Mouse (Mus musculus) naive thymus-derived CD4-positive, alpha-beta T cell, adult 5 months (primary cell): Measurements from ENCODE around the gene Pak4. TPM values are rescaled to one million over a fixed set of nuclear protein-coding genes. Genes with fewer than 3 reads are reported as not detected.

Experiments used
- polyA plus RNA-seq: library from polyadenylated mRNA; unstranded; fragments of 100-300 nt; shearing (Covaris generic); gene quantifications from one replicate; pipeline ENCODE4 v1.2.1, GENCODE M21; 2017

The Pak4 gene
- 6.2 TPM for polyA plus RNA-seq

DNA sequence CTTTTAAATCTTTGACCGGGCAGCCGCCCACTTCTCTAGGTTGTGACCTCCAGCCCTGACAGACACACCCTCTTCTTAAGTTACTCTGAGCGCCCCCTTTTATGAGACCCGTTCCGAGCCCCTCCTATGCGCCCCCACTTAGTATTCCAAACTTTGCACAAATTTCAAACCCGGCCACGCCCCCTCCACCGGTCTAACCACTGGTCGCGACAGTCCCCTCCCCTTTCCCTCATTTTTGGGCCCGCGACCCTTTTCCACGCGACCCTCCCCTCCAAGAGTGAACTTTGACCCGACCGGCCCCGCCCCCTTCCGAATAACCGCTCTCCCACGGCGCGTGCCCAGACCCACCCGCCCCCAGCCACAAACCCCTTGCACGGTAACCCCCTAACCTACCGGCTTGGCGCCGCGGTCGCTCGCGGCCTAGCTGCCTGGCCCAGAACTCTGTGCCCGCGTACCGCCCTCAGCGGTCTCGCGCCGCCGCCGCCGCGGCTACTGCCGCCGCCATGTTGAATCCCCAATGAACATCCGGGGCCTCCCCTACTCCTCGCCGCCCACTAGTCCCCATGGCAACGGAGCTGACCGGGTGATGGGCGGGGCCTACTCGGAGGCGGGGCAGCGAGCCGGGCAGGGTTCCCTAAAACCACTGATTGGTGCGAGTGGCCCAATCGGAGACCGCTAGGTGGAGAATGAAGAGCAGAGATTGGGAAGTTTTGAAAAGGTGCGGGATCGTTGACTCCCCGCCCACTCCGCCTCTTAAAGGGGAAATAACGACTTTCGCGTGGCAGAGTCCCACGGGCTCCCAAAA is at the start of gene Pak4, which contains the start of gene Samd4b:
Gene Pak4, minus strand, starts transcription at position 544 of the 805 bp plus-strand sequence.
Gene Samd4b, minus strand, starts transcription at position 503 of the 805 bp plus-strand sequence.

DNA sequence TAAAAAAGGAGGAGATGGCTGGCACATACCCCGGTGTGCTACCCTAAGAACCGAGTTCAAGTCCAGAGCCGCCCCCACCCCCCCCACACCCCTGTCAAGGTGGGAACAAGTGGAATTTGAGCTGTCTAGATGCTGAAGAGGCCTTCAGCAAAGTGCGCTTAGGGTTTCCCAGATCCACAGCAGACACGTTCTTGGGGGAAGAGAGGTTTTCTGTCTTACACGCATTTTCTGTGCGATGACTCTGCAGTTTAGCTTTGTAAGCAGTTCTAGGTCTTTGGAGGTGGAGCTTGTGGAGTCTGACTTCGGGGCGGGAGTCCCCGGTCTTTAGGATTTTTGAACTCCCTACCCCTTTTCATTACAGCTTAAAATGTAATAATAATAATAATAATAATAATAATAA is 33.1 kb upstream of the Pak4 start, which contains the start of gene Acp7:
Gene Acp7, minus strand, starts transcription at position 260 of the 400 bp plus-strand sequence.

DNA sequence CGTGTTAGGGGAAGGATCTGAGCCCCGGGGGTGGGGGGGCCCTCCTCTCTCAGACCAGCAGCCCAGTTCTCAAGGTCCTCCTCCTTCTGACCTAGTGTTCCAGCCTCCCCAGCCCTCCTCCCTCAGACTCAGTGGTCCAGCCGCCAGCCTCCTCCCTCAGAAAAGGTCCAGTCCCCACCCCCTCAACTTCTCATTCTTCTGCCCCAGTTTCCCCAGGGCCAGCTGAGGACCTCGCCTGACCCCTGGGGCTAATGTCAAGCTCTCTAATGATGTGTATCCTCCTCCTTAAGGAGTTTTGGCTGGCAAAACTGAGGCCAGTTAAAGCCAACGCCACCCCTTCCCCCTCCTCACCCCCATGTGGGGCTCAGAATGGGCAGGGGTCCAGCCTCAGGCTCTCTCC is 50.8 kb downstream of the Pak4 start, which contains the start of gene Nccrp1:
Gene Nccrp1, minus strand, starts transcription at position 101 of the 400 bp plus-strand sequence.

DNA sequence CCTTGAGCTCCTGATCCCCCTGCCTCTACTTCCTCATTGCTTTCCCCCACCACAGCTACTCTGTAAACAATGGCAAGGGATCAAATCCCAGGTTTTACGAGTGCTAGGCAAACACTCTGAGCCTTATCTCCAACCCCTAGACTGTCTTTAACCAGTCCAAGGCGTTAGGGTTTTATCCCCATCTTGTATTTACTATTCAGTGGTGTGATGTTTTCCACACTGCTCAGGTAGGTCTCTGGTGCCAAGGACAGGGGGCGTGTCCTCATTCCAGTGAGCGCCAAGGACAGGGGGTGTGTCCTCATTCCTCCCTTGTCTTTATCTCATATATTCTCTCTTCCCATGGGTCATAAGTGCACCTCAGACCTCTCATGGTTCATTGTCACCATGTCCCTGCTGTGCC is 57.5 kb downstream of the Pak4 start, which contains the start of gene Sycn:
Gene Sycn, plus strand, starts transcription at position 360 of the 400 bp plus-strand sequence.

DNA sequence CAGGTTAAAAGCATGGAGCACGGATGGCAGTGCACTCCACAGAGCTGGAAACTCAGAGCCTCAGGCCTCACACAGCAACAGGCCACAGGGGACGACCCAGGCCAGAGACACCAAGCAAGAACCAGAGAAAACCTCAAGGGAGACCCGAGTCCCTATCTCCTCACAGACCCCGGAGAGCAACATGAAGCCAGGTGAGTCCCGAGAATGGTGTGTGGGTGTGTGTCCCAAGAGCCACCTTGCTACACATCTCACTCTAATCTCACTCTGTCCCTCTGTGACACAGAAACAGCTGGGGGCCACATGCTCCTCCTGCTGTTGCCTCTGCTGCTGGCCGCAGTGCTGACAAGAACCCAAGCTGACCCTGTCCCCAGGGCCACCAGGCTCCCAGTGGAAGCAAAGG is 75.4 kb downstream of the Pak4 start, which contains the start of gene Ifnl3:
Gene Ifnl3, plus strand, starts transcription at position 301 of the 400 bp plus-strand sequence.

DNA sequence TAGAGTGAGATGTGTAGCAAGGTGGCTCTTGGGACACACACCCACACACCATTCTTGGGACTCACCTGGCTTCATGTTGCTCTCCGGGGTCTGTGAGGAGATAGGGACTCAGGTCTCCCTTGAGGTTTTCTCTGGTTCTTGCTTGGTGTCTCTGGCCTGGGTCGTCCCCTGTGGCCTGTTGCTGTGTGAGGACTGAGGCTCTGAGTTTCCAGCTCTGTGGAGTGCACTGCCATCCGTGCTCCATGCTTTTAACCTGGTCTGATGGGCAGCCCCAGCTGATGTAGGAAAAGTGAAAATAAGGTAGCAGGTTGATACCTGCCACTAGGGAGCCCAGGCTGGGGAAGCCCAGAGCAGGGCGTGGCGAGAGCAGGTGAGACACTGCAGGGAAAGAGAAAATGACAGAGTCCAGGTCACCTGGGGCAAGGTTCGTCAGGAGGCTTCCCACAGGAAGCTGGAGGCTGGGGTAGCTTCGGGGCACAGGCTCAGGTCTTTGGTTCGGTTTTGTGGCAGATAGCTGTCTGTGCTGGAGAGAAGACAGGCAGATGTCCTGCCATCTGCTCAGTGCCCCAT is 87.5 kb downstream of the Pak4 start, which contains the start of gene Ifnl2:
Gene Ifnl2, minus strand, starts transcription at position 51 of the 570 bp plus-strand sequence.

Other genes with a start within 250 kb of the Pak4 start
- 983 TPM for gene Rps16, start 247.5 kb downstream of the Pak4 start, polyA plus RNA-seq
- gene Plekhg2, start 225.6 kb downstream of the Pak4 start, polyA plus RNA-seq, result 48.9 TPM
- gene Zfp36, start 217.9 kb downstream of the Pak4 start, polyA plus RNA-seq, result 189 TPM
- gene Med29, start 205.5 kb downstream of the Pak4 start, polyA plus RNA-seq, result 23.0 TPM
- gene Paf1, start 205.2 kb downstream of the Pak4 start, polyA plus RNA-seq, result 170 TPM
- 436 TPM for gene Gmfg, start 160.7 kb downstream of the Pak4 start, polyA plus RNA-seq
- gene Lrfn1, start 146.2 kb downstream of the Pak4 start, polyA plus RNA-seq, result 2.3 TPM
- gene Ifnl2, start 87.7 kb downstream of the Pak4 start, polyA plus RNA-seq, result not detected
- gene Ifnl3, start 75.3 kb downstream of the Pak4 start, polyA plus RNA-seq, result not detected
- not detected for gene Sycn, start 57.3 kb downstream of the Pak4 start, polyA plus RNA-seq
- not detected for gene Nccrp1, start 50.9 kb downstream of the Pak4 start, polyA plus RNA-seq
- 48.1 TPM for gene Samd4b, start within 50 bp of the Pak4 start, polyA plus RNA-seq
- not detected for gene Acp7, start 33.1 kb upstream of the Pak4 start, polyA plus RNA-seq
- gene Fbxo27, start 94.7 kb upstream of the Pak4 start, polyA plus RNA-seq, result 1.0 TPM
- 16.6 TPM for gene Fbxo17, start 118.6 kb upstream of the Pak4 start, polyA plus RNA-seq
- 48.4 TPM for gene Mrps12, start 143.6 kb upstream of the Pak4 start, polyA plus RNA-seq
- gene Sars2, start 143.8 kb upstream of the Pak4 start, polyA plus RNA-seq, result 21.3 TPM
- gene Ccer2, start 158.0 kb upstream of the Pak4 start, polyA plus RNA-seq, result not detected
- gene Sirt2, start 168.6 kb upstream of the Pak4 start, polyA plus RNA-seq, result 70.1 TPM
- 139 TPM for gene Nfkbib, start 169.3 kb upstream of the Pak4 start, polyA plus RNA-seq
- 155 TPM for gene Rinl, start 190.8 kb upstream of the Pak4 start, polyA plus RNA-seq
- 428 TPM for gene Hnrnpl, start 210.4 kb upstream of the Pak4 start, polyA plus RNA-seq
- gene Ech1, start 227.0 kb upstream of the Pak4 start, polyA plus RNA-seq, result 114 TPM
- gene Lgals4, start 235.7 kb upstream of the Pak4 start, polyA plus RNA-seq, result 29.6 TPM